Mouse (Mus musculus) retina, postnatal 7 days (tissue): ENCODE results near the gene Drg1.
"Not testable (repeated sequence)": the region's sequence is repeated elsewhere in the genome, so short reads cannot be mapped to it uniquely, and the experiment has no call there.

Experiments used
- DNase-seq: peaks from one replicate; pipeline ENCODE4 v3.0.0-alpha.2; 2012; ENCODE audit warnings: low read depth, low spot score

Gene Drg1

GRCm38 (mm10) chr11:3212526-3212925 is 53.7 kb downstream of the Drg1 start:
- no peak for DNase-seq

GRCm38 (mm10) chr11:3206783-3207182 is 59.4 kb downstream of the Drg1 start:
- DNase-seq: no peak

- no peak for DNase-seq
Measured at GRCm38 (mm10) chr11:3205207-3205606, 61.0 kb downstream of the Drg1 start.

GRCm38 (mm10) chr11:3203771-3204170 is 62.4 kb downstream of the Drg1 start:
- no peak for DNase-seq

GRCm38 (mm10) chr11:3202781-3203441 is 63.3 kb downstream of the Drg1 start:
- no peak for DNase-seq

- DNase-seq: peak; percentile 86
Measured at GRCm38 (mm10) chr11:3202231-3202701, 63.9 kb downstream of the Drg1 start, which contains the start of gene Eif4enif1. Eif4enif1 (plus strand) TSS chr11:3202392.

- DNase-seq: no peak
Measured at GRCm38 (mm10) chr11:3201326-3202230, 64.6 kb downstream of the Drg1 start.

- DNase-seq: not testable (repeated sequence)
Measured at GRCm38 (mm10) chr11:3200636-3201035, 65.6 kb downstream of the Drg1 start.

- DNase-seq: no peak
Measured at GRCm38 (mm10) chr11:3193363-3193762, 72.9 kb downstream of the Drg1 start, which contains the start of gene Sfi1. Sfi1 (minus strand) TSS chr11:3193463.

- DNase-seq: not testable (repeated sequence)
Measured at GRCm38 (mm10) chr11:3182707-3183106, 83.5 kb downstream of the Drg1 start.

- DNase-seq: not testable (repeated sequence)
Measured at GRCm38 (mm10) chr11:3181971-3182370, 84.2 kb downstream of the Drg1 start.

GRCm38 (mm10) chr11:3181250-3181649 is 85.0 kb downstream of the Drg1 start:
- DNase-seq: not testable (repeated sequence)

- DNase-seq: not testable (repeated sequence)
Measured at GRCm38 (mm10) chr11:3180510-3181160, 85.6 kb downstream of the Drg1 start.

GRCm38 (mm10) chr11:3179726-3180092 is 86.5 kb downstream of the Drg1 start:
- DNase-seq: not testable (repeated sequence)

GRCm38 (mm10) chr11:3178968-3179725 is 87.1 kb downstream of the Drg1 start:
- not testable (repeated sequence) for DNase-seq

- DNase-seq: not testable (repeated sequence)
Measured at GRCm38 (mm10) chr11:3173425-3174318, 92.5 kb downstream of the Drg1 start.

- not testable (repeated sequence) for DNase-seq
Measured at GRCm38 (mm10) chr11:3172526-3172925, 93.7 kb downstream of the Drg1 start.

GRCm38 (mm10) chr11:3171931-3172330 is 94.3 kb downstream of the Drg1 start:
- DNase-seq: not testable (repeated sequence)

- DNase-seq: not testable (repeated sequence)
Measured at GRCm38 (mm10) chr11:3169042-3169441, 97.2 kb downstream of the Drg1 start.

- not testable (repeated sequence) for DNase-seq
Measured at GRCm38 (mm10) chr11:3167571-3168001, 98.6 kb downstream of the Drg1 start.
